Mouse (Mus musculus): ENCODE data around the gene Tecpr2.
A peak's percentile ranks its signal among the peaks of the same experiment; 100 is the strongest.

Gene Tecpr2

GRCm38 (mm10) chr12:110986536-110987425 lies 97.7 kb downstream of the Tecpr2 start:
- Histone ChIP-seq H3K36me3 (ENCODE audit: control insufficient read depth, insufficient read depth, low read length, poor library complexity, severe bottlenecking) (no peaks in the 10 kb centered on the region), H3K27me3 (ENCODE audit: control insufficient read depth, insufficient read depth, low read length, poor library complexity, severe bottlenecking) (peaks cover 3% of the 10 kb centered on the region; the same call in 1 of the 2 replicates)
- no peak for DNase-seq (ENCODE audit: low read depth, low spot score)

GRCm38 (mm10) chr12:110989409-110989808 lies 100.3 kb downstream of the Tecpr2 start:
- DNase-seq (ENCODE audit: low read depth, low spot score), result no peak
- Histone ChIP-seq H3K27me3 (ENCODE audit: control insufficient read depth, insufficient read depth, low read length, poor library complexity, severe bottlenecking) (peaks cover 3% of the 10 kb centered on the region; the same call in 1 of the 2 replicates), H3K36me3 (ENCODE audit: control insufficient read depth, insufficient read depth, low read length, poor library complexity, severe bottlenecking) (no peaks in the 10 kb centered on the region)

GRCm38 (mm10) chr12:110990500-110990899 lies 101.4 kb downstream of the Tecpr2 start:
- no peaks in the 10 kb centered on the region for H3K36me3 ChIP-seq (ENCODE audit: control insufficient read depth, insufficient read depth, low read length, poor library complexity, severe bottlenecking)
- no peak for DNase-seq (ENCODE audit: low read depth, low spot score)
- H3K27me3 ChIP-seq (ENCODE audit: control insufficient read depth, insufficient read depth, low read length, poor library complexity, severe bottlenecking), result peaks cover 3% of the 10 kb centered on the region; the same call in 1 of the 2 replicates

GRCm38 (mm10) chr12:110991361-110992127 lies 102.5 kb downstream of the Tecpr2 start:
- peaks cover 3% of the 10 kb centered on the region; the same call in 1 of the 2 replicates for H3K27me3 ChIP-seq (ENCODE audit: control insufficient read depth, insufficient read depth, low read length, poor library complexity, severe bottlenecking)
- DNase-seq (ENCODE audit: low read depth, low spot score), result peak; percentile 90
- no peaks in the 10 kb centered on the region for H3K36me3 ChIP-seq (ENCODE audit: control insufficient read depth, insufficient read depth, low read length, poor library complexity, severe bottlenecking)

- peak; percentile 94 for DNase-seq (ENCODE audit: low read depth, low spot score)
- peaks cover 3% of the 10 kb centered on the region; the same call in 1 of the 2 replicates for H3K27me3 ChIP-seq (ENCODE audit: control insufficient read depth, insufficient read depth, low read length, poor library complexity, severe bottlenecking)
- no peaks in the 10 kb centered on the region for H3K36me3 ChIP-seq (ENCODE audit: control insufficient read depth, insufficient read depth, low read length, poor library complexity, severe bottlenecking)
These were observed 103.1 kb downstream of the Tecpr2 start for GRCm38 (mm10) chr12:110992128-110992553.

GRCm38 (mm10) chr12:110992771-110993170 lies 103.7 kb downstream of the Tecpr2 start:
- Histone ChIP-seq H3K27me3 (ENCODE audit: control insufficient read depth, insufficient read depth, low read length, poor library complexity, severe bottlenecking) (peaks cover 3% of the 10 kb centered on the region; the same call in 1 of the 2 replicates), H3K36me3 (ENCODE audit: control insufficient read depth, insufficient read depth, low read length, poor library complexity, severe bottlenecking) (no peaks in the 10 kb centered on the region)
- DNase-seq (ENCODE audit: low read depth, low spot score), result no peak

- Histone ChIP-seq H3K36me3 (ENCODE audit: control insufficient read depth, insufficient read depth, low read length, poor library complexity, severe bottlenecking) (no peaks in the 10 kb centered on the region), H3K27me3 (ENCODE audit: control insufficient read depth, insufficient read depth, low read length, poor library complexity, severe bottlenecking) (peaks cover 3% of the 10 kb centered on the region; the same call in 1 of the 2 replicates)
- no peak for DNase-seq (ENCODE audit: low read depth, low spot score)
These were observed 104.2 kb downstream of the Tecpr2 start for GRCm38 (mm10) chr12:110993226-110993625.

- H3K36me3 ChIP-seq (ENCODE audit: control insufficient read depth, insufficient read depth, low read length, poor library complexity, severe bottlenecking), result no peaks in the 10 kb centered on the region
These were observed 105.6 kb downstream of the Tecpr2 start for GRCm38 (mm10) chr12:110994666-110995065.

GRCm38 (mm10) chr12:110998092-110998491 lies 109.0 kb downstream of the Tecpr2 start:
- no peak for DNase-seq (ENCODE audit: low read depth, low spot score)
- no peaks in the 10 kb centered on the region for H3K27me3 ChIP-seq (ENCODE audit: control insufficient read depth, insufficient read depth, low read length, poor library complexity, severe bottlenecking)

More at GRCm38 (mm10) chr12:110994666-110995065, 105.6 kb downstream of the Tecpr2 start:
- DNase-seq (ENCODE audit: low read depth, low spot score), result no peak
- peaks cover 3% of the 10 kb centered on the region; the same call in 1 of the 2 replicates for H3K27me3 ChIP-seq (ENCODE audit: control insufficient read depth, insufficient read depth, low read length, poor library complexity, severe bottlenecking)

GRCm38 (mm10) chr12:110999820-111000219 lies 110.8 kb downstream of the Tecpr2 start:
- Histone ChIP-seq H3K27me3 (ENCODE audit: control insufficient read depth, insufficient read depth, low read length, poor library complexity, severe bottlenecking) (no peaks in the 10 kb centered on the region), H3K36me3 (ENCODE audit: control insufficient read depth, insufficient read depth, low read length, poor library complexity, severe bottlenecking) (no peaks in the 10 kb centered on the region)
- no peak for DNase-seq (ENCODE audit: low read depth, low spot score)

More at GRCm38 (mm10) chr12:110998092-110998491, 109.0 kb downstream of the Tecpr2 start:
- H3K36me3 ChIP-seq (ENCODE audit: control insufficient read depth, insufficient read depth, low read length, poor library complexity, severe bottlenecking), result no peaks in the 10 kb centered on the region

- no peaks in the 10 kb centered on the region for H3K36me3 ChIP-seq (ENCODE audit: control insufficient read depth, insufficient read depth, low read length, poor library complexity, severe bottlenecking)
- no peaks in the 10 kb centered on the region for H3K27me3 ChIP-seq (ENCODE audit: control insufficient read depth, insufficient read depth, low read length, poor library complexity, severe bottlenecking)
- DNase-seq (ENCODE audit: low read depth, low spot score), result no peak
These were observed 111.9 kb downstream of the Tecpr2 start for GRCm38 (mm10) chr12:111000956-111001355.

- Histone ChIP-seq H3K27me3 (ENCODE audit: control insufficient read depth, insufficient read depth, low read length, poor library complexity, severe bottlenecking) (no peaks in the 10 kb centered on the region), H3K36me3 (ENCODE audit: control insufficient read depth, insufficient read depth, low read length, poor library complexity, severe bottlenecking) (no peaks in the 10 kb centered on the region)
- DNase-seq (ENCODE audit: low read depth, low spot score), result no peak
These were observed 115.1 kb downstream of the Tecpr2 start for GRCm38 (mm10) chr12:111004142-111004541.

GRCm38 (mm10) chr12:111005803-111006202 lies 116.7 kb downstream of the Tecpr2 start:
- Histone ChIP-seq H3K36me3 (ENCODE audit: control insufficient read depth, insufficient read depth, low read length, poor library complexity, severe bottlenecking) (no peaks in the 10 kb centered on the region), H3K27me3 (ENCODE audit: control insufficient read depth, insufficient read depth, low read length, poor library complexity, severe bottlenecking) (no peaks in the 10 kb centered on the region)
- DNase-seq (ENCODE audit: low read depth, low spot score), result no peak

- H3K36me3 ChIP-seq (ENCODE audit: control insufficient read depth, insufficient read depth, low read length, poor library complexity, severe bottlenecking), result no peaks in the 10 kb centered on the region
- DNase-seq (ENCODE audit: low read depth, low spot score), result no peak
- no peaks in the 10 kb centered on the region for H3K27me3 ChIP-seq (ENCODE audit: control insufficient read depth, insufficient read depth, low read length, poor library complexity, severe bottlenecking)
These were observed 117.3 kb downstream of the Tecpr2 start for GRCm38 (mm10) chr12:111006339-111006738.

All from splenic B cell, adult 2 months (primary cell).